Comparison of ENCODE assay signal across 24 mouse cellular contexts in genomic region chrX:109136306-109136705, GRCm38 (mm10).
"Had no signal": no experiment of that assay in that cellular context is flagged by ENCODE, and none has a peak within 500 bp of the region (broad histone marks: within the 10 kb centered on the region; RNA-seq: fewer than 3 reads in every experiment).

No protein-coding gene starts in this region.

- DNase-seq: kidney, adult 18-20 months; kidney, postnatal 25 days; layer of hippocampus, adult 9-11 months; liver; lung, adult 2 months; lung, postnatal 36 days; right cerebral cortex, adult 18-20 months; right cerebral cortex, postnatal 14 days; right cerebral cortex, postnatal 4 days; thymus, adult 2 months; thymus, postnatal 14 days had no signal

- H3K36me3 ChIP-seq: limb, embryonic 10.5 days; limb, embryonic 13.5 days; liver, embryonic 15.5 days; midbrain, embryonic 10.5 days; midbrain, embryonic 13.5 days; neural tube, embryonic 12.5 days; neural tube, embryonic 15.5 days had no signal

- H3K4me2 ChIP-seq: limb, embryonic 13.5 days; liver, embryonic 15.5 days; midbrain, embryonic 13.5 days; neural tube, embryonic 12.5 days; neural tube, embryonic 15.5 days had no signal

- H3K27me3 ChIP-seq: limb, embryonic 13.5 days; liver, embryonic 15.5 days; megakaryocyte, embryonic 14.5 days; midbrain, embryonic 13.5 days; neural tube, embryonic 12.5 days; neural tube, embryonic 15.5 days had no signal

- ATAC-seq: lung, postnatal 0 days; midbrain, embryonic 13.5 days; midbrain, embryonic 16.5 days had no signal

- H3K9me3 ChIP-seq: limb, embryonic 10.5 days; limb, embryonic 13.5 days; liver, embryonic 15.5 days; megakaryocyte, embryonic 14.5 days; midbrain, embryonic 10.5 days; midbrain, embryonic 13.5 days; neural tube, embryonic 12.5 days; neural tube, embryonic 15.5 days had no signal

- H3K9ac ChIP-seq: limb, embryonic 13.5 days; liver, embryonic 15.5 days; midbrain, embryonic 13.5 days; neural tube, embryonic 12.5 days; neural tube, embryonic 15.5 days had no signal

- H3K4me1 ChIP-seq: limb, embryonic 10.5 days; limb, embryonic 13.5 days; liver, embryonic 15.5 days; midbrain, embryonic 10.5 days; neural tube, embryonic 12.5 days; neural tube, embryonic 15.5 days had no signal

- H3K27ac ChIP-seq: kidney, postnatal 0 days; layer of hippocampus, adult 2 months; limb, embryonic 10.5 days; limb, embryonic 13.5 days; liver, embryonic 15.5 days; midbrain, embryonic 10.5 days; midbrain, embryonic 13.5 days; neural tube, embryonic 12.5 days; neural tube, embryonic 15.5 days; stomach, postnatal 0 days had no signal

- H3K4me3 ChIP-seq: layer of hippocampus, adult 2 months; limb, embryonic 10.5 days; limb, embryonic 13.5 days; liver, embryonic 15.5 days; megakaryocyte, embryonic 14.5 days; midbrain, embryonic 10.5 days; midbrain, embryonic 13.5 days; neural tube, embryonic 12.5 days; neural tube, embryonic 15.5 days had no signal
